37 mouse cellular contexts compared by ENCODE assay signal in the genomic region with DNA sequence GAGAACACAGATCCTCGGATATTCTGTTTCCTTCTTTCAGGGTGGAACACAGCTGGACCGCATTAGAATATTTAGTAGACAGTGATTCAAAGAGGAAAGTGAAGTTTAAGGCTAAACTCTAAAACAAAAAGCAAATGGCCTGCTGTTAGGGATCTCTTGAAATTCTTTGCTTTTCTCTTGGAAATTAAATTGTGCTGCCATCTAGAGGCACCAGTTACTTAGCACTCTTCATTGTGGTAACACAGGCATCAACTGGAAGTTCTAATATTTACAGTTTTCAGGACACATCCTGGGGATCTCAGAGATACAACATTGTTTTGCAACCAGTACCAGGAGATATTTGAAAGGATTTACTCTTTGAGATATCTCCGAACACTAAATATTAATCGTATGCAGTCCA. TPM values are rescaled to one million over a fixed set of nuclear protein-coding genes. Genes with fewer than 3 reads are reported as not detected.
DNase-seq lines count a peak whose midpoint lies in the region; ATAC-seq and TF ChIP-seq lines count a peak whose summit lies in the region.
"Had no signal": no experiment of that assay in that cellular context is flagged by ENCODE, and none has a peak within 500 bp of the region (broad histone marks: within the 10 kb centered on the region; RNA-seq: fewer than 3 reads in every experiment).

No protein-coding gene starts in this region.

- H3K4me3 ChIP-seq in MEL (ENCODE audit: control insufficient read depth in 1 of 2, insufficient read depth in 1 of 2, low read depth in 2 of 2, low read length in 2 of 2) = no peak overlapping the region
- H3K4me3 ChIP-seq in kidney, embryonic 14.5 days (ENCODE audit: low read length) = no peak overlapping the region
- H3K4me3 ChIP-seq: embryonic facial prominence, embryonic 12.5 days; embryonic facial prominence, embryonic 15.5 days; forebrain, embryonic 12.5 days; forebrain, embryonic 15.5 days; heart, adult 2 months; heart, embryonic 10.5 days; heart, embryonic 13.5 days had no signal

- intact Hi-C loops in left cerebral cortex, postnatal 36 days (cut with DNase I) = no loop called here

- no peaks in the 10 kb centered on the region for H3K4me1 ChIP-seq in MEL (ENCODE audit: control insufficient read depth in 1 of 2, insufficient read depth in 2 of 2, low read length in 2 of 2)
- H3K4me1 ChIP-seq in kidney, embryonic 14.5 days (ENCODE audit: control insufficient read depth, insufficient read depth, low read length) = no peaks in the 10 kb centered on the region
- H3K4me1 ChIP-seq: embryonic facial prominence, embryonic 12.5 days; embryonic facial prominence, embryonic 15.5 days; forebrain, embryonic 12.5 days; forebrain, embryonic 15.5 days; heart, embryonic 10.5 days; heart, embryonic 13.5 days had no signal

- DNase-seq in 416B (ENCODE audit: low read depth) (peak; percentile 43), MEL (ENCODE audit: low read depth, low spot score) (peak; percentile 22), Patski (ENCODE audit: low read depth, low spot score) (no peak)
- DNase-seq in frontal cortex, postnatal 25 days (ENCODE audit: low spot score in 2 of 2) = no peak
- DNase-seq in kidney, postnatal 10 days = no peak
- no peak for DNase-seq in left cerebral cortex, postnatal 36 days (ENCODE audit: low spot score in 2 of 2)
- DNase-seq: adrenal gland, adult 8-10 months; adrenal gland, postnatal 25 days; B cell, adult 2 months; cerebellum, adult 18-20 months; cerebellum, adult 9-10 months; cerebellum, postnatal 14 days; gastrocnemius, postnatal 10 days; gastrocnemius, postnatal 36 days; heart, adult 2 months; heart, postnatal 14 days; heart, postnatal 4 days had no signal

- no peak for TF ChIP-seq EP300 in MEL (IDR thresholded peaks at IDR 0.05; ENCODE audit: low read depth in 1 of 2, low read length in 2 of 2)

- no peak for TF ChIP-seq POLR2A in MEL (IDR thresholded peaks at IDR 0.05; ENCODE audit: control insufficient read depth in 1 of 2, insufficient read depth in 1 of 2, low read depth in 1 of 2, low read length in 2 of 2, poor library complexity in 1 of 2)

- CTCF ChIA-PET in Patski (lab: Charles Lee) = no interaction called here

- H3K27me3 ChIP-seq in MEL (ENCODE audit: control insufficient read depth in 1 of 2, insufficient read depth in 2 of 2, low read length in 2 of 2) (no peaks in the 10 kb centered on the region), Patski (no peaks in the 10 kb centered on the region)
- no peaks in the 10 kb centered on the region for H3K27me3 ChIP-seq in kidney, embryonic 14.5 days (ENCODE audit: control insufficient read depth, insufficient read depth, low read length)
- H3K27me3 ChIP-seq: CH12.LX; embryonic facial prominence, embryonic 12.5 days; embryonic facial prominence, embryonic 15.5 days; forebrain, embryonic 12.5 days; forebrain, embryonic 15.5 days; heart, embryonic 13.5 days had no signal

- POLR2A ChIA-PET in Patski (lab: Charles Lee) = no interaction called here

- no peaks in the 10 kb centered on the region for H3K79me2 ChIP-seq in MEL (ENCODE audit: control insufficient read depth, insufficient read depth, low read length, poor library complexity)

- H3K36me3 ChIP-seq in MEL (ENCODE audit: control insufficient read depth in 1 of 2, insufficient read depth in 2 of 2, low read length in 2 of 2) = no peaks in the 10 kb centered on the region
- no peaks in the 10 kb centered on the region for H3K36me3 ChIP-seq in kidney, embryonic 14.5 days (ENCODE audit: control insufficient read depth, insufficient read depth, low read length)
- H3K36me3 ChIP-seq: embryonic facial prominence, embryonic 12.5 days; embryonic facial prominence, embryonic 15.5 days; forebrain, embryonic 12.5 days; forebrain, embryonic 15.5 days; heart, embryonic 10.5 days; heart, embryonic 13.5 days had no signal

- TF ChIP-seq RAD21 in MEL (IDR thresholded peaks at IDR 0.05; ENCODE audit: low read depth, low read length) = peak; percentile 64

- in situ Hi-C loops in Patski (cut with MboI; ENCODE audit: low pct_unique_long_range_greater_than_20kb) = no loop called here

- TF ChIP-seq CTCF in MEL (IDR thresholded peaks at IDR 0.05 in 2 of 3, conservative IDR thresholded peaks at IDR 0.05 in 1 of 3; ENCODE audit: control insufficient read depth in 1 of 3, insufficient read depth in 1 of 3, low read depth in 2 of 3, low read length in 3 of 3, poor library complexity in 1 of 3, severe bottlenecking in 1 of 3) (peak in 1 of 3 experiments; percentile 66; a peak in 2 of 6 replicates), Patski (IDR thresholded peaks at IDR 0.05) (peak; percentile 13)

- no peak overlapping the region for H3K27ac ChIP-seq in MEL (ENCODE audit: control insufficient read depth, low read depth, low read length)
- H3K27ac ChIP-seq in kidney, embryonic 14.5 days (ENCODE audit: low read depth, low read length) = no peak overlapping the region
- H3K27ac ChIP-seq: embryonic facial prominence, embryonic 12.5 days; embryonic facial prominence, embryonic 15.5 days; forebrain, embryonic 12.5 days; forebrain, embryonic 15.5 days; heart, adult 2 months; heart, embryonic 10.5 days; heart, embryonic 13.5 days; hindbrain, embryonic 14.5 days; hindbrain, postnatal 0 days had no signal

- WGBS in kidney, embryonic 14.5 days = 83% methylated on average over 4 of the region's 4 CpGs

- no peak overlapping the region for H3K9ac ChIP-seq in MEL (ENCODE audit: control insufficient read depth, low read depth, low read length, poor library complexity, severe bottlenecking)
- no peak overlapping the region for H3K9ac ChIP-seq in kidney, embryonic 14.5 days (ENCODE audit: low read depth, low read length)
- H3K9ac ChIP-seq: embryonic facial prominence, embryonic 12.5 days; embryonic facial prominence, embryonic 15.5 days; forebrain, embryonic 12.5 days; forebrain, embryonic 15.5 days; heart, embryonic 13.5 days; hindbrain, embryonic 14.5 days had no signal

- H3K9me3 ChIP-seq in MEL (replicated peaks; ENCODE audit: insufficient read depth, low read length) = no peaks in the 10 kb centered on the region
- peaks cover 8% of the 10 kb centered on the region; the same call in 1 of the 2 replicates for H3K9me3 ChIP-seq in kidney, embryonic 14.5 days (ENCODE audit: control insufficient read depth, low read length)
- H3K9me3 ChIP-seq: embryonic facial prominence, embryonic 15.5 days had no signal

- no peak overlapping the region for H3K4me2 ChIP-seq in kidney, embryonic 14.5 days (replicated peaks; ENCODE audit: low read depth, low read length)
- H3K4me2 ChIP-seq: embryonic facial prominence, embryonic 12.5 days; embryonic facial prominence, embryonic 15.5 days; forebrain, embryonic 12.5 days; forebrain, embryonic 15.5 days; heart, embryonic 13.5 days; hindbrain, embryonic 14.5 days had no signal

- ATAC-seq in Patski = no peak
- peak; percentile 65 for ATAC-seq in common myeloid progenitor, adult 5-6 weeks (replicated peaks; ENCODE audit: low read depth, poor library complexity, severe bottlenecking)
- ATAC-seq in kidney, embryonic 14.5 days (ENCODE audit: low FRiP score, low TSS enrichment) = no peak
- ATAC-seq: activated CD4-positive, CD25-positive, alpha-beta regulatory T cell, adult 4 months; forebrain, embryonic 15.5 days; hindbrain, postnatal 0 days; inflammation-experienced regulatory T-cells, adult 6 months; intestine, embryonic 16.5 days had no signal

TF ChIP-seq in MEL, 35 proteins besides CTCF, POLR2A, EP300 and RAD21:
- peak; percentile 49; the same call in 1 of the 2 replicates for TF ChIP-seq ZC3H11A (IDR thresholded peaks at IDR 0.05; ENCODE audit: low read depth, low read length)
- TF ChIP-seq SMC3 (IDR thresholded peaks at IDR 0.05; ENCODE audit: low read depth, low read length) = peak; percentile 71
- no peak for TF ChIP-seq POLR2AphosphoS2 (IDR thresholded peaks at IDR 0.05; ENCODE audit: low read length)
- no peak for TF ChIP-seq MAZ (IDR thresholded peaks at IDR 0.05; ENCODE audit: low read depth, low read length)

RNA-seq across cellular contexts. Expression of gene Ctsr, which starts 0.6 kb away (rescaled TPM):
- not detected in 2 replicates for total RNA-seq in MEL (2012; rRNA removed)
- polyA plus RNA-seq in MEL (2012; ENCODE audit: insufficient read depth in 1 of 2, insufficient read length in 2 of 2, low read depth in 1 of 2, low replicate concordance in 2 of 2, missing spikeins in 1 of 2) (not detected), Patski (2021) (not detected)
- not detected in 2 replicates for total RNA-seq in common myeloid progenitor, adult 5-6 weeks (2017)
- polyA plus RNA-seq in kidney, embryonic 14.5 days (2014; fragmentation: Nextera tagmentation; extraction: Ambion mirVana) = not detected in 2 replicates
- total RNA-seq in left cerebral cortex, postnatal 36 days (2021) = not detected
- total RNA-seq: adrenal gland, adult 8-10 months; adrenal gland, postnatal 25 days; CH12.LX; gastrocnemius, adult 18-20 months; gastrocnemius, postnatal 10 days; gastrocnemius, postnatal 36 days; granulocyte monocyte progenitor cell, adult 5-6 weeks; heart, adult 2 months; heart, postnatal 14 days; heart, postnatal 4 days; hindbrain, postnatal 0 days had no signal
- polyA plus RNA-seq: activated CD4-positive, CD25-positive, alpha-beta regulatory T cell, adult 4 months; embryonic facial prominence, embryonic 12.5 days; embryonic facial prominence, embryonic 15.5 days; forebrain, embryonic 12.5 days; forebrain, embryonic 15.5 days; heart, adult 2 months; heart, embryonic 10.5 days; heart, embryonic 13.5 days; heart, embryonic 16.5 days; hindbrain, embryonic 11.5 days; hindbrain, embryonic 14.5 days; hindbrain, postnatal 0 days; intestine, embryonic 16.5 days had no signal

RNA-seq across cellular contexts. Expression of gene Cts6, which starts 38.6 kb away (rescaled TPM):
- total RNA-seq in MEL (2012; rRNA removed) = not detected in 2 replicates
- not detected for polyA plus RNA-seq in MEL (2012; ENCODE audit: insufficient read depth in 1 of 2, insufficient read length in 2 of 2, low read depth in 1 of 2, low replicate concordance in 2 of 2, missing spikeins in 1 of 2)
- polyA plus RNA-seq in Patski (2021) = not detected
- total RNA-seq in common myeloid progenitor, adult 5-6 weeks (2017) = not detected in 2 replicates
- polyA plus RNA-seq in kidney, embryonic 14.5 days (2014; fragmentation: Nextera tagmentation; extraction: Ambion mirVana) = not detected in 2 replicates
- total RNA-seq in left cerebral cortex, postnatal 36 days (2021) = not detected
- total RNA-seq: adrenal gland, adult 8-10 months; adrenal gland, postnatal 25 days; CH12.LX; ES-E14; gastrocnemius, adult 18-20 months; gastrocnemius, postnatal 10 days; gastrocnemius, postnatal 36 days; granulocyte monocyte progenitor cell, adult 5-6 weeks; heart, adult 2 months; heart, postnatal 14 days; heart, postnatal 4 days; hindbrain, postnatal 0 days had no signal
- polyA plus RNA-seq: activated CD4-positive, CD25-positive, alpha-beta regulatory T cell, adult 4 months; brain, embryonic 14.5 days; embryonic facial prominence, embryonic 12.5 days; embryonic facial prominence, embryonic 15.5 days; forebrain, embryonic 12.5 days; forebrain, embryonic 15.5 days; heart, adult 2 months; heart, embryonic 10.5 days; heart, embryonic 13.5 days; heart, embryonic 16.5 days; hindbrain, embryonic 11.5 days; hindbrain, embryonic 14.5 days; hindbrain, postnatal 0 days; intestine, embryonic 16.5 days had no signal

Comparison
In these comparisons a context has a peak if more than half of its experiments do, and no peak if none do; other contexts are left out.
1. DNase-seq: peak in 416B (single experiment) and MEL (single experiment); none in Patski (single experiment), frontal cortex, postnatal 25 days (0 of 2), kidney, postnatal 10 days (single experiment) and left cerebral cortex, postnatal 36 days (0 of 2).